Mouse (Mus musculus): ENCODE results near the gene Tekt5.

The Tekt5 gene

DNA sequence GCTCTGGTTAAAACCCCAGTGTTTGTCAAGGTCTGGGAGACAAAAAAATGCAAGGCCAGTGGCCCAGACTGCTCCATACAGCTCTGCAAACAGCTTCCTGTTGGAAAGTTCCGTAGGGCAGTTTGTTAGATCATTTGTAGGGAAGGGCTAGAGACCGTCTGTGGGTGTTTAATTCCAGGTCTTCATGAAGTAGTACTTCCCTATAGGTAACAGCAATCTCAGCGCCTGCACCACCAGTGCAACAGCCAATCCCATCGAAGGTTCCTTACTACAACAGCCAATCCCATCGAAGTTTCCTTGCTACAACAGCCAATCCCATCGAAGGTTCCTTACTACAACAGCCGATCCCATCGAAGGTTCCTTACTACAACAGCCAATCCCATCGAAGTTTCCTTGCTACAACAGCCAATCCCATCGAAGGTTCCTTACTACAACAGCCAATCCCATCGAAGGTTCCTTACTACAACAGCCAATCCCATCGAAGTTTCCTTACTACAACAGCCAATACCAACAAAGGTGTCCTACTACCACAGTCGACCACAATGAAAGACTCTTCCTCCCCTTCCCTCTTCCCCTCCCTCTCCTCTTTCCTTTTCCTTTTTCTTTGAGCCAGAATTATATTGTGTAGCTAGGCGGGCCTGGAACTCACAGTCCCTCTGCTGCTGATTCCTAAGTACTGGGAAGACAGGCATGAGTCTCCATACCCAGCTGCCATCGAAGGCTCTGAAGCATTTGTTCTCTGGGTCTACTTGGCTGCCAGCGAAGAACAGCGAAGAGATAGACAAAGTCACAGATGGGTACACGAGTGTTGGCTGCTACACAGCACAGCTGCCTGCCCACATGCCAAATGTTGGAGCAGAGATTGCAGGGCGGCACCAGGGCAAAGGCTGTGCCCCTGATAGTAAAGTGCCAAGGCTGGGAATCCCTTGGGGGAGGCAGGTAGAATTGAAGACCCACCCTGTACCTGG lies 58.6 kb downstream of the Tekt5 start:
- DNase-seq (ENCODE audit: low read depth, low spot score), result no peak

- DNase-seq (ENCODE audit: low read depth, low spot score), result no peak
These were observed 59.3 kb downstream of the Tekt5 start for GRCm38 (mm10) chr16:10335953-10336352.

GRCm38 (mm10) chr16:10332732-10333131 lies 62.6 kb downstream of the Tekt5 start:
- DNase-seq (ENCODE audit: low read depth, low spot score), result no peak

DNA sequence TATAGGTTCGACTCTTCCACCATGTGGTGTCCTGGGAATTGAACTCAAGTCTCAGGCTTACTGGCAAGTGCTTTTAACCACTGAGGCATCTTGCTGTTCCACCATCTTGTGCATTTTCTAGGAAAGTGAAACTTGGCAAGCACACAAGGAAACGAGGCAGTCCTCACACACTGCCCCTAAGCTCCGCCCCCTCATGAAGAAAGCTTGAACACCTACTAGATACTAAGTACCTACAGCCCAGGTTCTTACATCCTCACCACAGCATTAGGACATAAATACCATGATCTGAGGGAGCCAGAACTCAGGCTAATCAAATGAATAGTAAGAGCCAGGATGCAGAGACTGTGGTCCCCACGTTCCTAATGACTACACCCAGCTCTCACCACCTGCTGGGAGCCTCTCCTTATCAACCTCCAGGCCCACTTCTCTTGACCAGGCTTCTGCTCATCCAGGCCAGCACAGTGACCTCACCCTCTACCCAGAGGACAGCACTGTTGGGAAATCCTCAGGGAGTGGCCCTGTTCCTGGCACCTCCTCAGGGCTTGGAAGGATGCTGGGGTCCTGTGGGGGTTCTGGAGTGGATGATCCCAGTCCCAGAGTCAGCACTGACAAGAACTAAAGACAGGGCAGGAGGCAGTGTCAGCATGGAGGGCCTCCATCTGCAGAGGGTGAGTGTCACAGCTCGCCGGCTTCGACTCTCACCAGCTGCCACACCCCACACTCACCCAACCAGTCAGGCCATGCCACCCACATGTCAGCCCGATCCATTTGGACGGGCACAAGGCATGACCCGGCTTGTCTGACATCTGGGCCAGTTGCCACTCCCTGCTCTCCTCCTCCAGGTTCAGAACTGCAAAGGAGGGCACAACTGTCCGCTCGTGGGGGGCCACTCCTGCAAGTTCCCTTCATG lies 64.4 kb downstream of the Tekt5 start:
- DNase-seq (ENCODE audit: low read depth, low spot score), result no peak

- DNase-seq (ENCODE audit: low read depth, low spot score), result no peak
These were observed 67.5 kb downstream of the Tekt5 start for GRCm38 (mm10) chr16:10327563-10328333.

GRCm38 (mm10) chr16:10319914-10320569 lies 75.2 kb downstream of the Tekt5 start:
- no peak for DNase-seq (ENCODE audit: low read depth, low spot score)

GRCm38 (mm10) chr16:10317197-10317544 lies 78.1 kb downstream of the Tekt5 start:
- no peak for DNase-seq (ENCODE audit: low read depth, low spot score)

DNA sequence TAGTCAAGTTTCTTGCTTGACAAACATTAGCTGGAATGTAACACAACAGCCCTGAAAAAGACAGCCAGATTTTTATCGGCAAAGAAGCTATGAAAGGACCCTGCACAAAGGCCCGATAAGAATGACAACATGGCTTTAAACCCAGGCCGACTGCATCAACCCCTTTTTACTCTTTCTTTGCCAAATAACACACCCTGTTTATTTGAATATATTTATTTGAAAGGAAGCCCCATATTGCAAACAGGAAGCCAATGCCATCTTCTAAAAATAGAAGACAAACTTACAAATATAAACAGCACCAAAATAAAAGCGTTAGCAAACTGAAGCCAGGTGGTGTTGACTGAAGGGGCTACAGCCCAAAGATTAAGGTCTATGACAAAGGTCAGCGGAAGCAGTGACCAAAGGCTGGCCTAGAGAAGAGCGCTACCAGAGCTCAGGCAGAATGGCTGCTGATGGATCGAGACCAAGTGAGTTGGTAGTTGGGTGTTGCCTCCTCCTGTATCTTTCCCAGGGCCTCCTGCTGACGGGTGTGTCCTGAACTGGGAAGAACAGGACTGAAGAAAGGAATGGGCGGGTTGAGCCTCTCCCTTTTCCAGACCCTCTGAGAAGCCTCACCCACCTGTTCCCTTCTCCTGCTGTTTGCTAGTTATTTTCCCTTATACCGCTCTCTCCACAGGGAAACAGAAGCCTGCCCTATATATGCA lies 78.6 kb downstream of the Tekt5 start:
- no peak for DNase-seq (ENCODE audit: low read depth, low spot score)

- DNase-seq (ENCODE audit: low read depth, low spot score), result no peak
These were observed 81.6 kb downstream of the Tekt5 start, which contains the start of gene Emp2 for GRCm38 (mm10) chr16:10313646-10314088. Gene Emp2 (minus strand): TSS chr16:10313968.

DNA sequence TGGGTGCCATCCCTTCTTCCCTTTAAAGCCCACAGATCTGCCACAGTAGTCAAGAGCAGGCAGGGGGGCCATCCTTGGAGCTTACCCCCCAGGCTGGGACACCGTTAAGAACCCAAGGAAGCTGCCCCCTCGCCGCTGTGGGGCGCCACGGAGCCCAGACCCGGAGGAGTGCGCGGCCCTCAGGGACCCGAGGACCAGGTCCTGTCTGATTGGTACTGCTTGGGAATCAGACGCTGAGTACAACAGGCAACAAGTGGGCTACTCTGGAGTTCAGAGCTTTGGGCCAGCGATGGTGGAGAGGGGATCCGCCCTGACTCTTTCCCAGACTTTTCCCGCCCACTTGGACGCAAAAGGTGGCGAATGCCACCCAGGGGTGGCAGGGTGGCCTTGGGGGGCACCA lies 82.1 kb downstream of the Tekt5 start:
- DNase-seq (ENCODE audit: low read depth, low spot score), result no peak

GRCm38 (mm10) chr16:10311989-10312388 lies 83.3 kb downstream of the Tekt5 start:
- DNase-seq (ENCODE audit: low read depth, low spot score), result no peak

DNA sequence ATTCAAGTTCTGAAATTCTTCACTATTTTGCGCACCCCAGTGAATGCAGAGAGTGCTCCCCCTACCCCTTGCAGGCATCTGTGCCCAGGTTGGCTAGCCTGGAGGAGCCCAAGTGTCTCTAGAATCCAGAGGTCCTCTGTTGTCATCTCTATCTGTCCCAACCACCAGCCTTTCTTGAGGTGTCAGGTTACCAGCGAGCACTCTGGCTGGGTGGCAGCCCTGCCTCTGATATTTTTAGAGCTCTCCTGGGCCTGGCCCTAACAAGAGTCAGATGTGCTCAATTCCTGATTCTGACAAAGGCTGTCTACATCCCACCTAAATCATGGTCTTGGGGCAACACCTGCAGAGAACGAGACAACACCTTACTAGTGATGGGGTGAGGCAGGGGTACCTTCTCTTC lies 84.2 kb downstream of the Tekt5 start:
- no peak for DNase-seq (ENCODE audit: low read depth, low spot score)

DNA sequence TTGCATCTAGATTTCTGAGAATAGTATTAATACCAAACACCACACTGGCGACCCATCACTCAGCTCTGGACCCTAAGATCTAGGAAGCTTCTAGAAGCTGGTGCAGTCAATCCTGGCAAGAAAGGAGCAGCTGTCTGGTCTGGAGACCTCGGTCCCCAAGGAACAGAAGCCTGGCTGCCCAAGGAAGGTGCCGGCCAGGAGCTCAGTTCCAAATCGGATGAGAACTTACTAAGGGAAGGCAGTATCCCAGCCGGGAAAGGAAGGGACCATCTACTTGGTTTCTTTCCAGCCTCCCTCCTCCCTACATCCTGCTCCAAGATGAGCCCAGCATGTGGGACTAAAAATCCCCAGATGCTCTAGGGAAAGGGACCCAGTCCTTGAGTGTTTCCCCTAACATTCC lies 84.8 kb downstream of the Tekt5 start:
- DNase-seq (ENCODE audit: low read depth, low spot score), result no peak
